Mouse (Mus musculus) olfactory bulb, adult 2 months (tissue): Measurements from ENCODE around the gene Tmc5.

ENCODE experiments used
- CTCF ChIP-seq: fragments of 200-500 bp; IDR thresholded peaks from 2 replicates; pipeline ENCODE4 v1.5.1; 2012; ENCODE audit warnings: low read depth, mild to moderate bottlenecking, low read length, moderate library complexity; ENCODE audit not compliant: insufficient read depth
- POLR2A ChIP-seq: fragments of 200-500 bp; IDR thresholded peaks from 2 replicates; pipeline ENCODE4 v1.6.1; 2012; ENCODE audit warnings: mild to moderate bottlenecking, low read depth, low read length, moderate library complexity; ENCODE audit not compliant: insufficient read depth

DNA sequence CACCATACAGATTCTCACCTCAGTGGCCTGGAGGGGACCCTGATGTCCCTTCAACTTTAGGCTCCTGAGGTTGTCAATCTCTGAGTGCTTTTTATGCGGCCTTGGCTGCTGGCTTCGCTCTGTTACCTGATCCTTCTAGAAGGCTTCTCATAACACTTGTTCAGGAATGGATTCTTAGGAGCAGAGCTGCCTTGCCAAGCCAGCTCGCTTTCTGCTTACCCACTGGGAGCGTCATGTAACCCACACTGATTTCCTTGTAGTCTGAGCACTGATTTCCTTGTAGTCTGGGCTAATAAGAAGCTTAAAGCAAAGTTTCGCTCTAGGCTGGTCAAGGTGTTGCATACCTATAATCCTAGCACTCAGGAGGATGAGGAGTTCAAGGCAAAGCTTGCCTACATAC lies 21.0 kb downstream of the Tmc5 start:
- TF ChIP-seq POLR2A: no peak
- TF ChIP-seq CTCF: no peak
